In genomic region chr10:120475041-120475541, GRCm38 (mm10) we compare ENCODE assay signal across 8 mouse cellular contexts. TPM values are rescaled to one million over a fixed set of nuclear protein-coding genes. Genes with fewer than 3 reads are reported as not detected.
A peak's percentile ranks its signal among the peaks of the same experiment; 100 is the strongest.
DNase-seq lines count a peak whose midpoint lies in the region; ATAC-seq lines count a peak whose summit lies in the region.

No protein-coding gene starts in this region.

- 0 out of 2 replicates have a peak, but pooled peaks have one; percentile 17 for ATAC-seq in lung, embryonic 15.5 days (ENCODE audit: borderline replicate concordance, extremely low read depth, low FRiP score, low TSS enrichment)
- ATAC-seq in forebrain, embryonic 12.5 days (ENCODE audit: low FRiP score) = peak; percentile 22
- ATAC-seq in intestine, embryonic 14.5 days (replicated peaks; ENCODE audit: low FRiP score, low TSS enrichment, low read depth) = no peak

- H3K27me3 ChIP-seq in lung, embryonic 15.5 days = no peaks in the 10 kb centered on the region
- no peaks in the 10 kb centered on the region for H3K27me3 ChIP-seq in forebrain, embryonic 12.5 days
- H3K27me3 ChIP-seq in intestine, embryonic 14.5 days (replicated peaks; ENCODE audit: control insufficient read depth, insufficient read depth, low read length) = no peaks in the 10 kb centered on the region

- H3K9me3 ChIP-seq in lung, embryonic 15.5 days = no peaks in the 10 kb centered on the region
- H3K9me3 ChIP-seq in forebrain, embryonic 12.5 days = no peaks in the 10 kb centered on the region
- no peaks in the 10 kb centered on the region for H3K9me3 ChIP-seq in intestine, embryonic 14.5 days (ENCODE audit: control insufficient read depth, low read length)

- H3K36me3 ChIP-seq in lung, embryonic 15.5 days = no peaks in the 10 kb centered on the region
- no peaks in the 10 kb centered on the region; the same call in 1 of the 2 replicates for H3K36me3 ChIP-seq in forebrain, embryonic 12.5 days (replicated peaks)
- peaks cover 19% of the 10 kb centered on the region for H3K36me3 ChIP-seq in intestine, embryonic 14.5 days (ENCODE audit: control insufficient read depth, insufficient read depth, low read length)

- WGBS in lung, embryonic 15.5 days = under 1% methylated on average over 45 of the region's 45 CpGs
- WGBS in forebrain, embryonic 12.5 days = under 1% methylated on average over 45 of the region's 45 CpGs
- WGBS in intestine, embryonic 14.5 days = under 1% methylated on average over 45 of the region's 45 CpGs

- peak overlapping the region; percentile 70 for H3K9ac ChIP-seq in lung, embryonic 15.5 days
- peak overlapping the region; percentile 97 for H3K9ac ChIP-seq in forebrain, embryonic 12.5 days
- peak overlapping the region; percentile 100 for H3K9ac ChIP-seq in intestine, embryonic 14.5 days (ENCODE audit: low read length)

- peak overlapping the region; percentile 93 for H3K27ac ChIP-seq in lung, embryonic 15.5 days
- H3K27ac ChIP-seq in forebrain, embryonic 12.5 days = peak overlapping the region; percentile 92
- peak overlapping the region; percentile 97 for H3K27ac ChIP-seq in intestine, embryonic 14.5 days (ENCODE audit: low read depth)

- peak overlapping the region; percentile 98 for H3K4me2 ChIP-seq in lung, embryonic 15.5 days
- H3K4me2 ChIP-seq in forebrain, embryonic 12.5 days = peak overlapping the region; percentile 93
- H3K4me2 ChIP-seq in intestine, embryonic 14.5 days (ENCODE audit: low read length) = peak overlapping the region; percentile 93

- peak overlapping the region; percentile 72 for H3K4me3 ChIP-seq in lung, embryonic 15.5 days
- peak overlapping the region; percentile 79 for H3K4me3 ChIP-seq in forebrain, embryonic 12.5 days (replicated peaks)
- peak overlapping the region; percentile 91 for H3K4me3 ChIP-seq in intestine, embryonic 14.5 days (ENCODE audit: low read depth, low read length)

- DNase-seq in lung, postnatal 10 days = no peak
- DNase-seq in adipocyte (ENCODE audit: low spot score) = peak; percentile 14
- peak; percentile 82 for DNase-seq in intestine, embryonic 14.5 days (ENCODE audit: low spot score)
- DNase-seq in mesoderm, embryonic 11.5 days (ENCODE audit: low read depth, low spot score) = peak; percentile 34
- DNase-seq in yolk sac, embryonic 10.5 days (ENCODE audit: low spot score) = peak; percentile 40
- DNase-seq in layer of hippocampus, adult 11-12 months (ENCODE audit: low spot score) = no peak

- H3K4me1 ChIP-seq in lung, embryonic 15.5 days = peaks cover 19% of the 10 kb centered on the region
- H3K4me1 ChIP-seq in forebrain, embryonic 12.5 days = peaks cover 42% of the 10 kb centered on the region
- peaks cover 27% of the 10 kb centered on the region for H3K4me1 ChIP-seq in intestine, embryonic 14.5 days (replicated peaks; ENCODE audit: control insufficient read depth, insufficient read depth, low read length)

RNA-seq across cellular contexts. Expression of gene Hmga2, which starts 1.2 kb away (rescaled TPM):
- polyA plus RNA-seq in lung, embryonic 15.5 days (2015; fragmentation: Nextera tagmentation; extraction: Ambion mirVana) = 7.8 and 8.7 TPM in 2 replicates
- 48.7 and 48.9 TPM in 2 replicates for polyA plus RNA-seq in forebrain, embryonic 12.5 days (2016; fragmentation: Nextera tagmentation; extraction: Ambion mirVana)
- polyA plus RNA-seq in intestine, embryonic 14.5 days (2014; fragmentation: Nextera tagmentation; extraction: Ambion mirVana) = 61.0 and 68.0 TPM in 2 replicates

Comparison
In these comparisons a context has a peak if more than half of its experiments do, and no peak if none do; other contexts are left out.
1. DNase-seq: peak in adipocyte (single experiment), intestine, embryonic 14.5 days (single experiment), mesoderm, embryonic 11.5 days (single experiment) and yolk sac, embryonic 10.5 days (single experiment); none in lung, postnatal 10 days (single experiment) and layer of hippocampus, adult 11-12 months (single experiment).
2. Peak in every context shown above with its lines, with median percentiles within 50 percentile points of each other: H3K27ac ChIP-seq, H3K4me2 ChIP-seq, H3K4me3 ChIP-seq and H3K9ac ChIP-seq.